Mouse (Mus musculus) yolk sac, embryonic 10.5 days (tissue): ENCODE measurements around the gene Cstf1.
A peak's percentile ranks its signal among the peaks of the same experiment; 100 is the strongest.

ENCODE experiments used
- DNase-seq: peaks from one replicate; pipeline ENCODE4 v3.0.0-alpha.2; 2017; ENCODE audit warnings: low spot score

Gene Cstf1

GRCm38 (mm10) chr2:172376999-172377515 lies 6.6 kb downstream of the Cstf1 start:
- DNase-seq: no peak

DNA sequence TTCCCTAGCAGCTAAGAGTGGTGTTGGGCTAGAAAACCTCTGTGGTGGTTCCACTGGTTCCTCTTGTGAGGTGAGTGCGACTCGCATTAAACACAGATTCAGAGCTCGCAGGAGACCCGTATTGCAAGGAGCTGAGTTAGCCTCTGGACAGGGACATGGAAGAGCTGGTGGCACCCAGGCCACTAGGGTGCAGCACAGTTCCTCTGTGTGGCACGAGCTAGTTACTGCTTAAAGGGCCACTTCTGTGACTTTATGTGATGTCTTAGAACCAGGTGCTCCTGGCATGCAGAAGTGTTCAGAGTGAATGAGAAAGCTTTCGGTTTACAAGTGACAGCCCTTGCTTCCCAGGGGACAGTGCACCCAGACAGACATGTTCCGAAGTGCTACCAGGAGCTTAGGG lies 7.9 kb downstream of the Cstf1 start:
- no peak for DNase-seq

GRCm38 (mm10) chr2:172380513-172380912 lies 10.0 kb downstream of the Cstf1 start:
- DNase-seq: no peak

GRCm38 (mm10) chr2:172381341-172381740 lies 10.9 kb downstream of the Cstf1 start:
- DNase-seq: no peak

- DNase-seq: no peak
Observed at GRCm38 (mm10) chr2:172381898-172382297, 11.4 kb downstream of the Cstf1 start.

- no peak for DNase-seq
Observed at GRCm38 (mm10) chr2:172384715-172385114, 14.2 kb downstream of the Cstf1 start.

- no peak for DNase-seq
Observed at GRCm38 (mm10) chr2:172390341-172390740, 19.9 kb downstream of the Cstf1 start.

DNA sequence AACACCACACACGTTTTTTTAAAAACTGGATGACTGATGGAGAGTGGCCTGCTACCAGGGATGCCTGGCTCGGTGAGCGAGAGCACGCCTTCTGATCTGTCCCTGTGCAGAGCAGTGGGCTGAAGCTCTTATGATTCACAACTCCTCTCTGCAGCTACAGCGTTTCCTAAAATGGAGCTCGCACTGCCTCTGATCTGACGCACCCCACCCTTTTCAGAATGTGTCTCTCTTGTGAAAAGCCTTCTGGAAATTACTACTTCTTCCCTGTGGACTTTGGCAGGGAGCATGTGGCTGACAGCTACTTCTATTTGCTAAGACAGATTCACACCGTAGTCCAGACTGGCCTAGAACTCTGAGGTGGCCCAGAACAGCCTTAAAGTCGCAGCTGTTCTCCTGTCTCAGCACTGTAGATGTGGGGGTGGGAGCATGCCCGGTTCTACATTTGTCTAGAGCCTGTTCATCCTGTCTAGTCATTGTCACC lies 21.6 kb downstream of the Cstf1 start:
- DNase-seq: peak; percentile 15

DNA sequence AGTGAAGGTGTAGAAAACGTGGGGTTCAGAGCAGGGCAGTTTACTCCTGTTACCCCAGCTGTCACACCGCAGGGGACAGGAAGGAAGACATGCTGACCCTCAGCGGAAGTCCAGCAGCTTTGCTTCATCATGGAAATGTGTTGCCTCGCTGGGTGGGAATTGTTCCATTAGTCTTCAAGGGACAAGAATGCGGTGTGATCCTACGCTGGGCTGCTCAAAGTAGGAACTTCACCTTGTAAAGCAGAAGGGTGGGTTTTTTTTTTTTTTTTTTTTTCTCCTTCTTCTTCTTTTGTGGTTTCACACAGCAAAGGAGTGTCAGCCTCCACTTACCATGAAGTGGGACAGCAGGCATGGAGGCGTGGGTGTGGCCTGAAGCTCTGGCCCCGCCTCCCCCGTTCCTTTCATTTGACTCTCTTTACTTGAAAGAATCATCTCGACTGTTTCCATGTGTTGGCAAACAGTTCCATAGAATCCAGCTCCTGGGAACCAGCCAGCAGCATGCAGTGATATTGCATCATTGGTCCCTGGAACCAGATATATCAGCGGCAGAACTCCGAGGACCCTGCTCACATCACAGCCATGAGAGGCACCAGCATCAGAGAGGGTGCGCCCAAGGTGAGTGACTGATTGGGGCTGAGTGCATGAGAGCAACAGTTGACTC lies 23.0 kb downstream of the Cstf1 start, which contains the start of gene Cass4:
Gene Cass4, plus strand, starts transcription at position 404 of the 661 bp plus-strand sequence.
- DNase-seq: no peak

DNA sequence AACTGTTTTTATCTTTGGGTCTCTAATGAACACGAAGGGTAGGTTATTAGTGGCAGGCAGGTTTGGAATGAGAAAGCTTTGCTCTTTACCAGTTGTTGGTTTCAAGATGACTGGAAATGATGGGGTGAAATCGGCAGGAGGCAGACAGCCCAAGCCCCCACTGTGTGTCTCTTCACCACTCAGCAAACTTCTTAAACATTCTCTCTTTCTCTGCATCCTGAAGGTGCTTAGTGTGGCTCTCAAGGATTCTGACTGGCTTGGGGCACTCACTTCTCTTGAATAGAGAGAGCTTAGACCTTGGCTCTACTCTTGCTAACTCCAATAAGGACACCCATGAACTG lies 23.5 kb downstream of the Cstf1 start:
- DNase-seq: no peak

DNA sequence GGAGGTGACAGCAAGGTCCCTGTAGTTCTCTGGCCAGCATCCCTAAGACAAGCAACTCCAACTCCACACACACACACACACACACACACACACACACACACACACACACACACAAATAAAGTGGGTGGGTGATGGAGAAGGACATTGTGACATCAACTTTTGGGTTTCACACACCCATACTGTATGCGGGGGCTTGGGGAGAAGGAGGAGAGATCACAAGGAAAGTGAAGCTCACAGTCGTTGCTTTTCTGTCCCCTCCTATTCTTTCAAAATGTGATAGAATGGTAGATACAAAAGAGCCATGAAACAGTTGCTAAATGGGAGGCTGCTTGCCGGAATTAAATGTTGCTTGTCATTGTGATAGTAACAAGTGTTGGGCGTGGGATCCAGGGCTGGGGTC lies 24.2 kb downstream of the Cstf1 start:
- no peak for DNase-seq

- no peak for DNase-seq
Observed at GRCm38 (mm10) chr2:172395961-172396360, 25.5 kb downstream of the Cstf1 start.

DNA sequence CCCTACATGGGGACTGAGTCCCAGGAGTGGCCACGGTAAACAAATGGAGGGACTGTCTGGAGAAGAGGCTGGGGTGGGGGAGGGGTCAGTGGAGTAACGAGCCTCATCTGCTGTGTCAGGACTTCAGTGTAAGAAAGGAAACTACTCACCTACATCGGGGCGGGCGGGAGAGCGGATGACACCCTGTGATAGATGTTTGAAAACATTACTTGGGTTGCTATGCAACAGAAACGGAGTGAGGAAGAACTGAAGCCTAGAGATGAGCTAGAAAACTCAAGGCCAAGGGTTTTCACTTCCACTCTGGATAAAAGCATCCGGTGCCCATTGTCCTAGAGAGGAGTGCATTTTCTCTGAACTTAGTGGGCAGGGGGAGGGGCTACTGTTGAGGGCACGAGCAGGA lies 29.4 kb downstream of the Cstf1 start:
- DNase-seq: peak; percentile 70

- no peak for DNase-seq
Observed at GRCm38 (mm10) chr2:172401116-172401825, 30.8 kb downstream of the Cstf1 start.

DNA sequence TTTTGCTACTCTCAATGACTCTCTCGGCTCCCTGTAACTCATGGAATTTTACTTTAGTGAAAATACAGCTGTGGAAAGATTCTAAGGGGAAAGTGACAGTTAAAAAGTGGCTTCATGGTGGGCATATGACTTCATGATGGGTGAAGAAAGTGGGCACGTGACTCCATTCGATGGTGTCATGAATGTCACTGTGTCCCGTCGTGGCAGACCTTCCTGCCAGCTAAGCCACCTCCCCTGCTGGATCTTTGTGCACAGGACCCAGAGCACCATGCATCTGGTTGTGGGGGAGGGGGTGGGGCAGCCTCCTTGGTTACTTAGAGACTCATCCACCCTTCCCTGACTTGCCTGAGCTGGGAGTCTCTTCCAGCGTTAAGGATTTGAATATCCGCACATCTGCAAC lies 33.8 kb downstream of the Cstf1 start:
- no peak for DNase-seq

GRCm38 (mm10) chr2:172405011-172405410 lies 34.5 kb downstream of the Cstf1 start:
- no peak for DNase-seq

DNA sequence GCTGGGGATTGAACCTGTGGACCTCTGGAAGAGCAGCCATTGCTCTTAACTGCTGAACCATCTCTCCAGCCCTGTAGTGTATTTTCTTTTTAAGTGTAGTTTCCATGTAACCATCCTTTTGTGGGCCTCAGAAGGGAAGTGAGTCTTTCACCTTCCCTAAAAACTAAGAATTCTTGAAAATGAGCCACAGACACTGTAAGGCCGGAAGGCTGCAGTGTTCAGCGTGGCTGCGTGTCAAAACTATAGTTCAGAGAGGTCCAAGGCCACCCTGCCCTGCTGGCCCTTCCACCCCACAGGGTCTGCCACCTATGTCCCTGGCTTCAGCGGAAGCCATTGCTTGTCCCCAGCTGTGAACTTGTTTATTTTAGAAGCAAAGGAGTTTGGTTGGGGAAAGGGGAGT lies 35.7 kb downstream of the Cstf1 start:
- no peak for DNase-seq

DNA sequence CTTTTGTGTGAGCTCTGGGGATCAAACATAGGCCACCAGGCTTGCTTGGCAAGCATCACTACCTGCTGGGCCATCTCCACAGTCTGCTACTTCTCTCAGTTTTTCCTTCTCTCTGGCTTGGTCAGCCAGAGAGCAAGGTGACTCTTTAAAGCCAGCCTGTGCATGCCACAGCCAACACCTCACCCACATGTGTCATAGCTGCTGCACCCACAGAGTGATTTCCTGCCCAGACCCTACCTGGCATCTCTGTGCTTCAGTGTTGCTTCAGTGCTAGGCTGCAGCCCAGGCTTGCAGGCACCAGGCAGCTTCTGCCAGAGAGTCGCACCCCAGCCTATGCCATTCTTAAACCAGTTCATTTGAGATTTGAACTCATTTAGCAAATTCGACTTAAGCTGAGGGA lies 37.0 kb downstream of the Cstf1 start:
- DNase-seq: no peak

- no peak for DNase-seq
Observed at GRCm38 (mm10) chr2:172410686-172411085, 40.2 kb downstream of the Cstf1 start.

DNA sequence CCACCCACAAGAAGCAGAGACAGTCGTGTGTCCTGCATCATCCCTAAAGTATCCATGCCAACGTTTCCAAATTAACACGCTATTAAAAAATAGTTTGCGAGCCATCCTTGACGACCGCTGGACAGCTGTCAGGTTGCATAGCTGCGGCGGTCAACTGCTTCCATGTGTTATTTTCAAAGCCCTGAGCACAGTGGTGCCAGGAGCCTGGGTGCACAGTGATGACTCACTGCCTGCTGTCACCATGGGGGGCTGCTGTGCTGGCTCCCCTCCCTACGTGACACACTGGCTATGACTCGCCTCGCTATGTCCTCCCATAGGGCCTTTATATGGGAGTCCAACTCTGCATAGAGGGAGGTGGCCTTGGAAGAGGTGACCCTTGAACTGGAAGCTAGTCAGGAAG lies 40.6 kb downstream of the Cstf1 start:
- DNase-seq: no peak

- DNase-seq: peak; percentile 23
Observed at GRCm38 (mm10) chr2:172412454-172412853, 42.0 kb downstream of the Cstf1 start.

DNA sequence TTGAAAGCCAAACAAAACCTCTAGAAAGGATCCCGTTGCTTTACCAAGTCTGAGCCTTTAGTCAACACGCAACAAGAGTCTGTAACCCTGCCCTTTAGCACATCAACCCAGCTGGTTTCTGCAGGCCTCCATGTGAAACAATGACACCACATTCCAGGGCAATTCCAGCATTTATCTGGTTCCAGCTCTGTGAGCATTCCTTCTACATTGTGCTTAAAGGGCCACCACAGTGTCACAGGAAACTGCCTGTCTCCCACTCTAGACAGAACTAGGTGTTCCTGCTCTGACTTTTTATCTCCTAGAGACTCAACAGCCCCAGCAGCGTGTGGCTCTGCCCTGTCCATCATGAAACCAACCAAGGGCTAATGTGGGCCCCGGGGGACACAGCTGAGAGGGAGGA lies 42.8 kb downstream of the Cstf1 start:
- DNase-seq: peak; percentile 19

GRCm38 (mm10) chr2:172413894-172414293 lies 43.4 kb downstream of the Cstf1 start:
- DNase-seq: no peak

DNA sequence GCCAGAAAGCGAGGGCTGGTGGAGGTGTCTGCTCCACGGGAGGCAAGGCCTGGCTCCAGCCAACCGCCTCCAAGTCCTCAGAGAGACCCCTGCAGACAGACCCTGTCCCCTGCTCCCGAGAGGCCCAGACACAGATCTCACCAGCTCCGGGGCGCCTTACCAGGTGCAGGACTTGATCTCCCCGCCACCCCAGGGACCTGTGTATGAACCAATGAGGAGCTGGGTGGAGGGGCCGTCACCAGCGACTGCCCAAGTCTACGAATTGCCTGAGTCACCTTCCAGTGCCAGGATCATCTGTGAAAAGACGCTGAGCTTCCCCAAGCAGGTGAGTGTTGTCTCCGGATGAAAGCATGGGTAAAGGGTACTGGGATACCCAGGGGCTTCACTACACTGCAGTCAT lies 45.7 kb downstream of the Cstf1 start:
- no peak for DNase-seq
